Mouse (Mus musculus) c-Kit-positive CD71-positive TER-119-positive erythroid progenitor cells, embryonic 14.5 days (primary cell): ENCODE data around the gene Ksr1.

Experiments
- DNase-seq: peaks from one replicate; pipeline ENCODE4 v3.0.0-alpha.2; 2013; ENCODE audit warnings: low spot score

Ksr1 gene

GRCm38 (mm10) chr11:79041908-79042430 is 104.2 kb downstream of the Ksr1 start:
- no peak for DNase-seq

DNA sequence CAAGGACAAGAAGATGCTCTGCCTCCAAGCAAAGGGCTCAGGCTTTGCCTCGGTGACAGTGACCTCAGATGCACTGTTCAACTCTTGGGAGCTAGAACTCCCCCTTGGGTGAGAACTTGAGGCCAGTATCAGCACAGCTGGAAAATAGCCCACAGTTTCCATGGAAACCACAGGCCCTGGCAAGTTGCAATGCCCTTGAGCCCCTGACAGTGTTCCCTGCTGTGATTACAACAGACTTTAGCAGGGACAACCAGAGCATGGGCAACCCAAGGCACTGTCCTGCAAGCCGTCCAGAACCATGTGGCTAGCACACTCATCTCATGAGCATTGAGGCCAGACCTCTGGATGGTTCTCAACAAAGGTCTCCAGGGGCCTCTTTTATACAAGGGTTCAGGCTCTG is 106.7 kb downstream of the Ksr1 start:
- DNase-seq, result no peak

GRCm38 (mm10) chr11:79037555-79037954 is 108.7 kb downstream of the Ksr1 start:
- no peak for DNase-seq

DNA sequence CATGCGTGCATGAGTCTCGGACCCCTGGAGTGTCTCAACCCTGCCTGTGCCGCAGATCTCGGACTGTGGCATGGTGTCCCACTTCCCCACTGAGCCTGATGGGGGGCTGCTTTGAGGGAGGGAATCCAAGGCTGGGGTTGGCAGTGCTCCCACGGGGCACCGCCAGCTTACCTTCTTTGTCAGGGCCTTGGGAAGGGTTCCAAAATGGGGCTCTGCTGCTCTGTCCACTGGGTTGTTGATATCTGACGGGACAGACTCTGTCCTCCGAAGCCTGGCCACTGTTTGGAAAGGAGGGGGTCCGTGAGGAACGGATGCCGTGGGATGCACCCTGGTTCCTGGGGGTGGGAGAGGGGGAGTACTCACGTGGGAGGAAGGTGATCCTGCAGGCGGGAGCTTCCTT is 109.9 kb downstream of the Ksr1 start:
- DNase-seq, result no peak

- DNase-seq, result no peak
These were observed 112.6 kb downstream of the Ksr1 start for GRCm38 (mm10) chr11:79033636-79034035.

GRCm38 (mm10) chr11:79033021-79033420 is 113.2 kb downstream of the Ksr1 start:
- DNase-seq, result no peak

GRCm38 (mm10) chr11:79031452-79031746 is 114.8 kb downstream of the Ksr1 start:
- DNase-seq, result no peak

- peak; percentile 64 for DNase-seq
These were observed 115.4 kb downstream of the Ksr1 start for GRCm38 (mm10) chr11:79030570-79031451.

DNA sequence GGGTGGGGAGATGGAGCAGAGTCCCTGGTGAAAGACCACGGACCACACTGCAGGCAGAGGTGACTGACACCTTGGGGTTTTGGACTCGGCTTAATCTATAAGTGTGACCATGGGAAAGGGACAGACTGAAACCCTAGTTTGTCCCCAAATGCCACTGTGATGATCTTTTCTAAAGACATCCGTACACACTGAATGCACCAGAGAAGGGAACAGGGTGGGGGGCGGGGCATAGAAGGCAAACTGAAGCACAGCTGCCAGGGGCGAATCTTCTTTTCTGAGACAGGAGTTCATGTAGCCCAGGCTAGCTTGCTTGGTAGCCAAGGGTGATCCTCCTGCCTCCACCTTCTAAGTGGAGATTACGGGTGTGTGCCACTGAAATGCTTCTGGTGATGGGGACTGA is 122.5 kb downstream of the Ksr1 start:
- no peak for DNase-seq

DNA sequence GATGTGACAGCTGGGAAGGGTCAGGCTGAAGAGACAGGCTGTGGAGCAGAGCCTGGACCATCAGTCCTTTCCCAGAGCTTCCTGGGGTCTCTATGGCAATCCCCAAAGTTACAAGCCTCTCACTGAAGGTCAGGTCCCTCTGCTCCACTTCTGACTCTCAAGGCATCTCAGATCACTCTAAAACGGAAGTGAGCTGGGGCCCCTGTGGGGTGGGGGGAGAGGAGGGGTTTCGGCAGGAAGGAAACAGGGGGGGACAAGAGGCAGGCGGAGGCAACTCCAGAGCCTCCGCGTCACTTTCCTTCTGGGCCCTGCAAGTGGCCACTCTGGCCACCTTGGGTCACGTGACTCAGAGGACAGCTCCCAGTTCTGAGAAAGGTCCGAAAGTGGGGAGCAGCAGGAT is 122.9 kb downstream of the Ksr1 start:
- DNase-seq, result no peak

DNA sequence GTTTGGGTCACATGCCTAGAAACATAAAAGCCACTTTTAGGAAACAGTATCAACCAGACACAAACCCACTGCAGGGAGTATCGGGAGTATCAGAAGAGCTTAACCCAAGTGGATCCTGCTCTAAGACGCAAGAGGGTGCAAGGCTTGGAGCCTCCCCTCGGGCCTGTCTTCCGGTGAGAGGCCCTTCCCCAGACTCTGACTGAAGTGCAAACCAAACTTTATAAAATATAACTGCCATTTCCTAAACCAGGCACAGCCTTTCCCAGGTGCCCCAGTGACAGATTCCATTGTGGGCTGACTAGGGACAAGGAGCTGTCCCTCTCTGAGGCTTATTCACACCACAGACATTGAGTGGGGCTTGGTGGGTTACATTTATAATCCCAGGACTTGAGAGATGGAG is 123.4 kb downstream of the Ksr1 start:
- DNase-seq, result no peak

DNA sequence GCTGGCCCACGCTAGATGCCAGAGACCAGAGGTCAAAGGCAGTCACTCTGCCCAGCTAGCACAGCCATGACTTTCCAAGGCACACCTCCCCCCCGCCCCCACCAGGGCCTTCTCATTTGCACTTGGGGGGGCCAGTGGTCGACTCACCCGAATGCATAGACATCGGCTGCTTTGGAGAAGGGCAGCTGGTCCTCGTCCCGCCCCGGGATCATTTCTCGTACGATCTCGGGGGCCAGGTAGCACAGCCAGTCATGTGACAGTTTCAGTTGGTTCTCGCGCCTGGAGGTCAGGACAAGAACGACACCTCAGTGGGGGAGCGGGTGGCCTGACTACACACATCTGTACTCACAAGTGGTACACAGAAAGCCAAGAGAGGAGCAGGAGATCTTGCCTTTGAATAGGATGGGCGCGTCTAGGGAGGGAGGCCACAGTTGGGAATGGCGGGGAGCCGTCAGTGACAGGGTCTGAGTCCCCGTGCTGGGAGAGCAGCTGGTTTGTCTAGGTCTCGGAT is 125.6 kb downstream of the Ksr1 start:
- DNase-seq, result no peak

GRCm38 (mm10) chr11:79019839-79020534 is 126.2 kb downstream of the Ksr1 start:
- DNase-seq, result peak; percentile 42

DNA sequence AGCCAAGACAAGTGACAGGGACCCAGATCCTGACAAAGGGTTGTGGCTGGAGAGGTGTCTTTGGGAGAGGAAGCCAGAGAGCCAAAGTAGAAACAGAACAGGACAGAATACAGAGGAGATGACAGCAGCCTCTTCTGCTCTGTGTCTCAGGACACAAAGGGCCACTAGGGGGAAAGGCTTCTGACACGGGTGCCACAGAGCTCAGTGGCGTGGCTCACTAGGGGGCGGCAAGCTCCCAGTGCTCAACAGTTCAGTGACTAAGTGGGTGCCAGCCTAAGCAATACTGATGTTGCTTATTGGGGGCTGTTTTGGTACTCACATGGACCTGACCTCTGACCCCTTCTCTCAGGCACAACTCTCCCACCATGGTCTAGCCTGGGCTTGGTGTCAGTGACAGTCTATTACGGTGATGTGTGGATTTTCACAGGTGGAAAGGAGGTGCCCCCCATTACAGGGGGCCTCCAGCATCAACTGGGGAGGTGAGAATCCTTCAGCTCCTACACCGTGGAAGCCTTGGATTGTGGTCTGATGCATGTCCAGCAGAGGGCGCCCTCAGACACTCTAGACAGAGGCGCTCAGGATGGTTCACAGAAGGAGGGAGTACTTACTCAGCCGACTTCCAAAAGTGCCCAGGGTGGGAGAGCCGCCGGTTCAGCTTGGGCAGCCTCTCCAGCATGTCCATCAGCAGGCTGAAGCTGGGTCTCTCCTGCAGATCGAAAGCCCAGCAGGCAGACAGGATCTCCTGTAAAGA is 127.1 kb downstream of the Ksr1 start:
- peak; percentile 66 for DNase-seq

- no peak for DNase-seq
These were observed 129.0 kb downstream of the Ksr1 start for GRCm38 (mm10) chr11:79017161-79017606.

DNA sequence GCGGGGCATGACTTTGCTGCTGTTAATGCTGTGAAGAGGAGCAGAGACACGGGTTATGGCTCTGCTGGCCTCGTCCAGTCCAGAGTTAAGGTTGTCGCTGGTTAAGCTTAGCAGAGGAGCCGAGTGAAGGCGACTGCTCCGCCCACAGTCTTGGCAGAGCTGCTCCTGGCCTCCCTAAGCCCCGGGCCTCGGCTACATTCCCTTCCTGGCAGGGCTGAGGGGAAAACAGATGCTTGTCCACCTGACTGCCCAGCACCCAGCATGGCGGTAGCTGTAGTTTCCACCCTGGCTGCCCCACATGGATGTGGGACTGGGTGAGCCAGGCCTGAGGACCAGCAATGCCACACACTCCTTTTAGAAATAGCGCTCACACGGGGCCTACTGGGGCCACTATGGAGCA is 130.0 kb downstream of the Ksr1 start:
- DNase-seq, result no peak

DNA sequence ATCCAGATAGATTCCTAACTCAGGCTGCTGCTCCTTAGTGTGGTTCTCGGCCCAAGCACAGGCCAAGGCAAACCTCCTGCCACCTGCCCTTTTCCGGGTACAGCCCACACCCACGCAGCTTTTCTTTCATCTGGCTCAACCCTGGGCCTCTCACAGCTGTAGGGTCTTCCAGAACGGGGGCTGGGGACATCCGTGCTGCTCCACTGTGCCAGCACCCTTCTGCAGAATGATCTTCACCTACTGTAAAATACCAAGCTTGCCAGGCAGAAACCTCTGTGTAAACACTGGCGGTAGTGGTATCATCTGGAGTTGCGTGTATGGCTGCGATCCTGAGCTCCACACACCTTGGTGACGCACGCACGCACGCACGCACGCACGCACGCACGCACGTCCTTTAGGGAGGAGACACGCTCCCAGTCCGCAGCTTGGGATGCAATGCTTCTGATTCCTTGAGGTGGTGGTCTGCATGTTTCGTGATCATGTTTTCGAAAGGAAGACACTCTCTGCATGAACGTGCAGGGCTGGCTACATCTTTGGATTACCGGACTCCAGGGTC is 130.5 kb downstream of the Ksr1 start:
- DNase-seq, result no peak

- DNase-seq, result no peak
These were observed 131.4 kb downstream of the Ksr1 start for GRCm38 (mm10) chr11:79014602-79015325.

DNA sequence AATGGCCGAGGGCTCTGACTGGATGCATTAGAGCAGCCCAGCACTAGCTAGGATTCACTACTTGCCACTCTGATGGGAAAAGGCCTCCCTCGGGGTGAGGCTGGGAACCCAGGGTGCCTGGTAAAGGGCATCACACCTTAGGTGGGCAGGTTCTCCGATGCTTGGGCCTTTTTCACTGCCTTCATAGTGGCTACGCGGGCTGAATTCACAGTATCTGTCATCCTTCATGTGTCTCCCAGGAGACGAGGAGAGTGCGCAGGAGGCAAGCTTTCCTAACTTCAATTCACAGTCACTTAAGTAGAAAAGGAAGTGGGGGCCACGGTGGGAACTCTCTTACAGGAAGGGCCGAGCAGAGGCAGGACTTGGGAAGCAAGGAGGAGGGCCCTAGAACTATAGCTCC is 132.4 kb downstream of the Ksr1 start:
- DNase-seq, result no peak

DNA sequence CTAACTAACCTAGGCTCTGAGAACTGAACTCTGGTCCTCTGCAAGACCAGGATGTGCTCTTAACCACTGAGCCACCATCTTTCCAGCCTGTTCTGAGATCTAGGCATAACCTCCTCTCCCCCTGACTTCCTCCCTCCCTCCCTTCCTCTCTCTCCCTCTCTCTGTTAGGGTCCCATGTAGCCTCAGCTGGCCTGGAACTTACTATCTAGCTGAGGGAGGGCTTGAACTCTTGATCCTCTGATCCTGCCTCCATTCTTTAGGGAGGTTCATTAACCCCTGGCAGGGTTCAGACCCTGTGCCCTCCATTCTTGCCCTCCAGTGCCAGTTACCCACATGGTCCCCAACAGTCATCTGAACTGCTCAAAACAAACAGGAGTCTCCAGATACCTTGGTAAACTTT is 133.2 kb downstream of the Ksr1 start:
- DNase-seq, result no peak

GRCm38 (mm10) chr11:79012529-79012928 is 133.7 kb downstream of the Ksr1 start:
- DNase-seq, result no peak
